Mouse (Mus musculus): ENCODE measurements around the gene Ooep. TPM values are rescaled to one million over a fixed set of nuclear protein-coding genes. Genes with fewer than 3 reads are reported as not detected.

Ooep gene
- 1.3 and 1.9 TPM in 2 replicates for polyA plus RNA-seq (2015; fragmentation: Nextera tagmentation; extraction: Ambion mirVana)

GRCm38 (mm10) chr9:78378113-78378785, at the start of gene Ooep:
TSS of gene Ooep (minus strand) at chr9:78378725.
- Histone ChIP-seq H3K9me3 (replicated peaks) (no peaks in the 10 kb centered on the region), H3K9ac (0 out of 2 replicates have a peak within 1 kb of the TSS, but pooled peaks have one; percentile 26)
- WGBS, result 6% methylated on average over 17 of the region's 23 CpGs

GRCm38 (mm10) chr9:78428185-78428584, 49.7 kb upstream of the Ooep start:
- Histone ChIP-seq H3K4me2 (peak overlapping the region; percentile 65; the same call in 1 of the 2 replicates), H3K4me3 (replicated peaks) (no peak overlapping the region), H3K27me3 (no peaks in the 10 kb centered on the region), H3K4me1 (peaks cover 12% of the 10 kb centered on the region), H3K27ac (no peak overlapping the region), H3K9me3 (replicated peaks) (no peaks in the 10 kb centered on the region), H3K9ac (no peak overlapping the region), H3K36me3 (no peaks in the 10 kb centered on the region)
- 0 out of 2 replicates have a peak, but pooled peaks have one; percentile 27 for ATAC-seq (replicated peaks; ENCODE audit: low FRiP score)
- 51% methylated on average over 6 of the region's 6 CpGs for WGBS

More at GRCm38 (mm10) chr9:78378113-78378785, at the start of gene Ooep:
- Histone ChIP-seq H3K4me1 (peaks cover 11% of the 10 kb centered on the region), H3K36me3 (no peaks in the 10 kb centered on the region), H3K27ac (no peak within 1 kb of the TSS), H3K4me2 (peak within 1 kb of the TSS; percentile 65), H3K4me3 (replicated peaks) (peak within 1 kb of the TSS; percentile 34), H3K27me3 (peaks cover 10% of the 10 kb centered on the region; the same call in 1 of the 2 replicates)
- ATAC-seq (replicated peaks; ENCODE audit: low FRiP score), result peak; percentile 75

- H3K36me3 ChIP-seq, result no peaks in the 10 kb centered on the region
- H3K4me1 ChIP-seq, result peaks cover 12% of the 10 kb centered on the region
- no peak overlapping the region for H3K9ac ChIP-seq
- no peaks in the 10 kb centered on the region for H3K9me3 ChIP-seq (replicated peaks)
- peak overlapping the region; percentile 65 for H3K4me2 ChIP-seq
- ATAC-seq (replicated peaks; ENCODE audit: low FRiP score), result peak; percentile 63; the same call in 1 of the 2 replicates
- peak overlapping the region; percentile 39 for H3K4me3 ChIP-seq (replicated peaks)
- H3K27ac ChIP-seq, result no peak overlapping the region
- 28% methylated on average over 27 of the region's 27 CpGs for WGBS
- no peaks in the 10 kb centered on the region for H3K27me3 ChIP-seq
Observed at GRCm38 (mm10) chr9:78427362-78427781, 48.8 kb upstream of the Ooep start.

DNA sequence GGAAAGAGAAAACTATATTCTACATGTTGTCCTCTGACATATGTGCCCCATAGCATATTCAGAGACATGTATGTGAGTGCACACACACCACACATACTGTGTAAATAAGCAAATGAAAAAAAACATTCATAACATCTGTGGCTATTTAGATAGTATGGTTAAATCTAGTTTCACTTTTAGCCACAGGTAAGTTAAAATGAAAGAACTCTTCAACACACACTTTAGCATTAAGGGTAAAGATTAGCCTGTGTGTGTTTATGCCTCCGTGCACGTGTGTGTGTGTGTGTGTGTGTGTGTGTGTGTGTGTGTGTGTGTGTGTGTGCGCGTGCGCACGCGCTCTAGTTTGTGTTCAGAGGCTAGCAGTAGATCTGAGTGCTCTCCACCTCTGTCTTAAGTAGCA, 23.1 kb upstream of the Ooep start:
- no peak for ATAC-seq (replicated peaks; ENCODE audit: low FRiP score)
- Histone ChIP-seq H3K4me3 (replicated peaks) (no peak overlapping the region), H3K36me3 (no peaks in the 10 kb centered on the region), H3K4me2 (no peak overlapping the region), H3K27ac (no peak overlapping the region), H3K4me1 (no peaks in the 10 kb centered on the region), H3K9ac (no peak overlapping the region), H3K9me3 (replicated peaks) (no peaks in the 10 kb centered on the region), H3K27me3 (peaks cover 19% of the 10 kb centered on the region)
- WGBS, result 90% methylated on average over 7 of the region's 7 CpGs

- H3K4me3 ChIP-seq (replicated peaks), result no peak overlapping the region
Observed at GRCm38 (mm10) chr9:78400570-78400969, 22.0 kb upstream of the Ooep start.

DNA sequence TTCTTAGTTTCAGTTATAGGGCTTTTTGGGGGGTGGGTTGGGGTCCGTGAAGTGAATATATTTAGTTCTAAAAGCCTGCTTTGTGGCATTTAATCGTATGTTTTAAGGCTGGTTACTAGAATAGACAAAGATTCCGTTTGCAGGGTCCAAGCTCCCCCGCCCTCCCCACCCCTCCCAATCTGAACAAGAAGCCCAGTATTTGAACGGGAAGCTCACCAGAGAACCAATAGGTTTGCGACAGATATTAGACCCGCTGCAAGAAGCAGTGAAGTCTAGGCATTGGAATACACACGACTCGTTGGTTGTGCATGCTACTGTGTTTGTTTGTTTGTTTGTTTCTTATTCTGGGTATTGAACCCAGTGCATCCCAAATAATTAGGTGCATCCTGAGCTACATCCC, 18.0 kb upstream of the Ooep start:
- Histone ChIP-seq H3K9ac (no peak overlapping the region), H3K4me1 (peaks cover 12% of the 10 kb centered on the region), H3K4me2 (peak overlapping the region; percentile 82; the same call in 1 of the 2 replicates), H3K9me3 (replicated peaks) (no peaks in the 10 kb centered on the region), H3K36me3 (no peaks in the 10 kb centered on the region), H3K4me3 (replicated peaks) (no peak overlapping the region), H3K27ac (no peak overlapping the region), H3K27me3 (peaks cover 66% of the 10 kb centered on the region)
- 64% methylated on average over 9 of the region's 9 CpGs for WGBS
- ATAC-seq (replicated peaks; ENCODE audit: low FRiP score), result no peak

More at GRCm38 (mm10) chr9:78400570-78400969, 22.0 kb upstream of the Ooep start:
- H3K36me3 ChIP-seq, result no peaks in the 10 kb centered on the region
- H3K4me2 ChIP-seq, result no peak overlapping the region
- H3K9ac ChIP-seq, result no peak overlapping the region
- H3K9me3 ChIP-seq (replicated peaks), result no peaks in the 10 kb centered on the region
- H3K27ac ChIP-seq, result no peak overlapping the region
- peaks cover 7% of the 10 kb centered on the region for H3K4me1 ChIP-seq
- WGBS, result 73% methylated on average over 5 of the region's 5 CpGs
- H3K27me3 ChIP-seq, result peaks cover 30% of the 10 kb centered on the region
- ATAC-seq (replicated peaks; ENCODE audit: low FRiP score), result no peak

DNA sequence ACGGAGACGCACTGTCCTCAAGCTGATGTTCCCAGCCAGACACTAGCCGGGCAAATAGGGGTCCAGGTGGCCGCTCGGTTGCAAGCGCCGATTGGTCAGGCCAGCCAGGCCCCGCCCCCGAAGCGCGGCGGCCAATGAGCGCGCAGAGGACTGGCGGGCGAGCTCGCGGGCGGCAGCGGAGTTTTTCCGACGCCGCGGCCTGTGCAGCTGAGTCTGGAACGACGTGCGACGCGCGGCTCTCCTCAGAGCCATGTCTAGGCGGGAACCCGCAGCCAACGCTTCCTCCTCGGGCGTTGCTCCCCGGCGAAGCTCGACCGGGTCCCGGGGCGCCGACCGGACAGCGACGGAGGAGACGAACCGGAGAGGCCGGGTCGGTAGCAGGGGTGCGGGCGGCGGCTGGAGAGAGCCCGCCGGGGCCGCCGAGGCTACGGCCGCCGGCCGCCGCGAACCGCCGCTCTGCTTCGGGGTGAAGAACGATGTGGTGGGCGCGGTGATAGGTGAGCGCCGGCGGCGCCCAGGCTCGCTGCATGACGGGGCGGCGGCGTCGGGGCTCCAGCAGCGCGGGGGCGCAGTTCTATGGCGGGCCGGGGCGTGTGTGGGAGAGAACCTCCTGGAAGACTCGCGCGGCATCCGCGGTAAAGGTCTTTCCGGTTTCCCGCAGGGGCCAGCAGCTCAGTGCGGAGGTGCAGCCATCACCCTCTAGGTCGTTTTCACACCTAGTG, 17.3 kb upstream of the Ooep start, which contains the start of gene Ddx43:
TSS of gene Ddx43 (plus strand) at position 148 of the 722 bp plus-strand sequence.
- ATAC-seq (replicated peaks; ENCODE audit: low FRiP score), result peak; percentile 94
- Histone ChIP-seq H3K9ac (peak within 1 kb of the TSS; percentile 36; the same call in 1 of the 2 replicates), H3K36me3 (no peaks in the 10 kb centered on the region), H3K27me3 (peaks cover 69% of the 10 kb centered on the region), H3K4me3 (replicated peaks) (peak within 1 kb of the TSS; percentile 47), H3K27ac (no peak within 1 kb of the TSS), H3K4me2 (peak within 1 kb of the TSS; percentile 82), H3K9me3 (replicated peaks) (no peaks in the 10 kb centered on the region), H3K4me1 (peaks cover 12% of the 10 kb centered on the region)
- WGBS, result 1% methylated on average over 77 of the region's 93 CpGs

GRCm38 (mm10) chr9:78395244-78395629, 16.7 kb upstream of the Ooep start:
- peaks cover 12% of the 10 kb centered on the region for H3K4me1 ChIP-seq
- H3K4me2 ChIP-seq, result peak overlapping the region; percentile 82
- ATAC-seq (replicated peaks; ENCODE audit: low FRiP score), result peak; percentile 6; the same call in 1 of the 2 replicates
- H3K4me3 ChIP-seq (replicated peaks), result peak overlapping the region; percentile 47
- no peak overlapping the region for H3K9ac ChIP-seq
- peaks cover 69% of the 10 kb centered on the region for H3K27me3 ChIP-seq
- no peaks in the 10 kb centered on the region for H3K36me3 ChIP-seq
- WGBS, result 35% methylated on average over 11 of the region's 11 CpGs
- H3K27ac ChIP-seq, result no peak overlapping the region
- H3K9me3 ChIP-seq (replicated peaks), result no peaks in the 10 kb centered on the region

GRCm38 (mm10) chr9:78394602-78395001, 16.1 kb upstream of the Ooep start:
- H3K9ac ChIP-seq, result no peak overlapping the region
- H3K27ac ChIP-seq, result no peak overlapping the region
- 62% methylated on average over 7 of the region's 7 CpGs for WGBS
- ATAC-seq (replicated peaks; ENCODE audit: low FRiP score), result no peak
- no peak overlapping the region for H3K4me3 ChIP-seq (replicated peaks)
- peaks cover 68% of the 10 kb centered on the region for H3K27me3 ChIP-seq
- H3K36me3 ChIP-seq, result no peaks in the 10 kb centered on the region
- no peak overlapping the region for H3K4me2 ChIP-seq
- no peaks in the 10 kb centered on the region for H3K9me3 ChIP-seq (replicated peaks)
- H3K4me1 ChIP-seq, result peaks cover 12% of the 10 kb centered on the region

DNA sequence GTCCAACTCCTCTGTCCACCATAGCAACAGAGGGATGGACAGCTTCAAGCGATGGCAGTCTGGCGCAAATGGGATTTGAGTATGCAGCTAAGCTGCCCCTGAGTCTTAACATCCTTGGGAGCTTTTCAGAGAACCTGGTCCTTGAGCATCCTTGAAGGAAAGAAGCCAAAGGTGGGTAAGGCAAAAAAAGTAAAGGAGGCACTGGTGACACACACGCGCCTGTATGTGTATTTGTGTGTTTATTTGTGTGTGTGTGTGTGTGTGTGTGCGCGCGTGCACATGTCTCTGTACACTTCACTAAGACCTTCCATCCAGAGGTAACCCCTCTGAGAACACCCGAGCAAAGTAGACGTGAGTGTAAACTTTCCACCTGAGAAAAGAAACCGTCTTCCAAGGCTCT, 15.2 kb upstream of the Ooep start:
- Histone ChIP-seq H3K27me3 (peaks cover 66% of the 10 kb centered on the region), H3K4me1 (peaks cover 12% of the 10 kb centered on the region), H3K4me3 (replicated peaks) (no peak overlapping the region), H3K36me3 (no peaks in the 10 kb centered on the region), H3K4me2 (no peak overlapping the region), H3K27ac (no peak overlapping the region), H3K9ac (no peak overlapping the region), H3K9me3 (replicated peaks) (no peaks in the 10 kb centered on the region)
- no peak for ATAC-seq (replicated peaks; ENCODE audit: low FRiP score)
- 83% methylated on average over 10 of the region's 10 CpGs for WGBS

DNA sequence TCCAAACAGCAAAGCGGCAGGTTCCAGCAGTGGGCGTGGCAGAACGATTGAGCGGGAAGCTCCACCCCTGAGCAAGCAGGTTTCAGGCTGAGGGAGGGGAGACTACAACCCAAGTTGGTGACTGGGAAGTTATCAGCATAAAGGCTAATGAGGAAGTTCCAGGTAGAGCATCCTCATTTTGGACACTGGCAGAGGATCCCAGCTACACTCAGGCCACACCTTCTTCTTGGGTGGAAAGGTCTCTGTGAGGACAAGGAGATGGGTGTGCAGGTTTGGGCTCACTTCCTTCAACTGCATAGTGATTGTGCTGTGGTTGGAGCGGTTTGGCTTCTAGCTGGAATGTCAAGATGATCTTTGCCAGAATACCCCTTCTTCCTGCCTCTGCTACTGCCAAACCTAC, 11.5 kb upstream of the Ooep start:
- Histone ChIP-seq H3K4me2 (no peak overlapping the region), H3K4me3 (replicated peaks) (no peak overlapping the region), H3K9ac (no peak overlapping the region), H3K27me3 (peaks cover 33% of the 10 kb centered on the region), H3K9me3 (replicated peaks) (no peaks in the 10 kb centered on the region), H3K4me1 (no peaks in the 10 kb centered on the region), H3K27ac (no peak overlapping the region), H3K36me3 (no peaks in the 10 kb centered on the region)
- 49% methylated on average over 5 of the region's 5 CpGs for WGBS
- ATAC-seq (replicated peaks; ENCODE audit: low FRiP score), result no peak

GRCm38 (mm10) chr9:78386947-78387346, 8.4 kb upstream of the Ooep start:
- Histone ChIP-seq H3K9ac (no peak overlapping the region), H3K4me2 (no peak overlapping the region), H3K27ac (no peak overlapping the region), H3K36me3 (no peaks in the 10 kb centered on the region), H3K9me3 (replicated peaks) (no peaks in the 10 kb centered on the region), H3K4me3 (replicated peaks) (no peak overlapping the region), H3K4me1 (no peaks in the 10 kb centered on the region), H3K27me3 (0 out of 2 replicates have a peak, but pooled peaks cover 5% of the 10 kb centered on the region)
- ATAC-seq (replicated peaks; ENCODE audit: low FRiP score), result no peak
- 85% methylated on average over 7 of the region's 7 CpGs for WGBS
